Mouse (Mus musculus): Measurements from ENCODE around the gene 4933411K16Rik. TPM values are rescaled to one million over a fixed set of nuclear protein-coding genes. Genes with fewer than 3 reads are reported as not detected.
A peak's percentile ranks its signal among the peaks of the same experiment; 100 is the strongest.

The 4933411K16Rik gene
- total and polyA plus RNA-seq, 3 experiments = 0.10 TPM; not detected in 2

GRCm38 (mm10) chr19:42037167-42037702 lies 14.8 kb upstream of the 4933411K16Rik start:
- H3K9me3 ChIP-seq (replicated peaks; ENCODE audit: insufficient read depth, low read length) = no peaks in the 10 kb centered on the region
- H3K79me2 ChIP-seq (ENCODE audit: control insufficient read depth, insufficient read depth, low read length, poor library complexity) = no peaks in the 10 kb centered on the region
- no peaks in the 10 kb centered on the region for H3K36me3 ChIP-seq (ENCODE audit: control insufficient read depth in 1 of 2, insufficient read depth in 2 of 2, low read length in 2 of 2)
- H3K4me1 ChIP-seq (ENCODE audit: control insufficient read depth in 1 of 2, insufficient read depth in 2 of 2, low read length in 2 of 2) = peaks cover 0 to 7% of the 10 kb centered on the region in 2 experiments; a peak in 3 of 4 replicates
- no peak overlapping the region for H3K27ac ChIP-seq (ENCODE audit: control insufficient read depth, low read depth, low read length)
- H3K4me3 ChIP-seq (ENCODE audit: control insufficient read depth in 1 of 2, insufficient read depth in 1 of 2, low read depth in 2 of 2, low read length in 2 of 2) = no peak overlapping the region
- no peak overlapping the region for H3K9ac ChIP-seq (ENCODE audit: control insufficient read depth, low read depth, low read length, poor library complexity, severe bottlenecking)
- peaks cover 5% of the 10 kb centered on the region in 2 experiments; a peak in 3 of 4 replicates for H3K27me3 ChIP-seq (ENCODE audit: control insufficient read depth in 1 of 2, insufficient read depth in 2 of 2, low read length in 2 of 2)
- no peak for DNase-seq (ENCODE audit: low read depth, low spot score)
- TF ChIP-seq CHD1 (IDR thresholded peaks at IDR 0.05; ENCODE audit: low read depth, low read length) (no peak), E2F4 (IDR thresholded peaks at IDR 0.05; ENCODE audit: borderline replicate concordance, low read depth, low read length) (no peak), POLR2A (IDR thresholded peaks at IDR 0.05; ENCODE audit: control insufficient read depth in 1 of 2, insufficient read depth in 1 of 2, low read depth in 1 of 2, low read length in 2 of 2, poor library complexity in 1 of 2) (no peak), MYC (IDR thresholded peaks at IDR 0.05; ENCODE audit: low read depth, low read length) (no peak), BHLHE40 (IDR thresholded peaks at IDR 0.05; ENCODE audit: borderline replicate concordance, low read depth, low read length) (no peak), ZMIZ1 (IDR thresholded peaks at IDR 0.05; ENCODE audit: low read depth, low read length) (no peak), TBP (IDR thresholded peaks at IDR 0.05; ENCODE audit: low read depth, low read length) (no peak), SIN3A (IDR thresholded peaks at IDR 0.05; ENCODE audit: low read length) (no peak), GABPA (IDR thresholded peaks at IDR 0.05; ENCODE audit: low read depth, low read length) (no peak), JUND (IDR thresholded peaks at IDR 0.05; ENCODE audit: low read depth, low read length) (no peak), CTCF (IDR thresholded peaks at IDR 0.05 in 2 of 3, conservative IDR thresholded peaks at IDR 0.05 in 1 of 3; ENCODE audit: control insufficient read depth in 1 of 3, insufficient read depth in 1 of 3, low read depth in 2 of 3, low read length in 3 of 3, poor library complexity in 1 of 3, severe bottlenecking in 1 of 3) (no peak), MYB (IDR thresholded peaks at IDR 0.05; ENCODE audit: low read depth, low read length) (no peak), EP300 (IDR thresholded peaks at IDR 0.05; ENCODE audit: low read depth in 1 of 2, low read length in 2 of 2) (no peak), MEF2A (IDR thresholded peaks at IDR 0.05; ENCODE audit: extremely low read depth, insufficient replicate concordance, low read depth, low read length, poor library complexity, severe bottlenecking) (no peak), KAT2A (conservative IDR thresholded peaks at IDR 0.05; ENCODE audit: low read depth, low read length) (no peak), MAFK (IDR thresholded peaks at IDR 0.05; ENCODE audit: borderline replicate concordance, low read depth, low read length) (no peak), NRF1 (IDR thresholded peaks at IDR 0.05; ENCODE audit: insufficient read depth, low read depth, low read length, poor library complexity, severe bottlenecking) (no peak), MAZ (IDR thresholded peaks at IDR 0.05; ENCODE audit: low read depth, low read length) (no peak), HCFC1 (IDR thresholded peaks at IDR 0.05; ENCODE audit: low read depth, low read length) (no peak), SMC3 (IDR thresholded peaks at IDR 0.05; ENCODE audit: low read depth, low read length) (no peak)

GRCm38 (mm10) chr19:42038310-42038709 lies 13.7 kb upstream of the 4933411K16Rik start:
- no peak for DNase-seq (ENCODE audit: low read depth, low spot score)
- TF ChIP-seq USF1 (IDR thresholded peaks at IDR 0.05; ENCODE audit: low read depth, low read length) = 0 out of 2 replicates have a peak, but pooled peaks have one; percentile 23
- TF ChIP-seq HCFC1 (IDR thresholded peaks at IDR 0.05; ENCODE audit: low read depth, low read length) = no peak
- no peak for TF ChIP-seq BHLHE40 (IDR thresholded peaks at IDR 0.05; ENCODE audit: borderline replicate concordance, low read depth, low read length)
- no peak overlapping the region for H3K27ac ChIP-seq (ENCODE audit: control insufficient read depth, low read depth, low read length)
- H3K79me2 ChIP-seq (ENCODE audit: control insufficient read depth, insufficient read depth, low read length, poor library complexity) = no peaks in the 10 kb centered on the region
- H3K36me3 ChIP-seq (ENCODE audit: control insufficient read depth in 1 of 2, insufficient read depth in 2 of 2, low read length in 2 of 2) = no peaks in the 10 kb centered on the region
- H3K9ac ChIP-seq (ENCODE audit: control insufficient read depth, low read depth, low read length, poor library complexity, severe bottlenecking) = no peak overlapping the region
- H3K27me3 ChIP-seq (ENCODE audit: control insufficient read depth in 1 of 2, insufficient read depth in 2 of 2, low read length in 2 of 2) = peaks cover 5% of the 10 kb centered on the region in 2 experiments; a peak in 3 of 4 replicates
- peaks cover 0 to 7% of the 10 kb centered on the region in 2 experiments; a peak in 3 of 4 replicates for H3K4me1 ChIP-seq (ENCODE audit: control insufficient read depth in 1 of 2, insufficient read depth in 2 of 2, low read length in 2 of 2)
- H3K4me3 ChIP-seq (ENCODE audit: control insufficient read depth in 1 of 2, insufficient read depth in 1 of 2, low read depth in 2 of 2, low read length in 2 of 2) = no peak overlapping the region
- no peaks in the 10 kb centered on the region for H3K9me3 ChIP-seq (replicated peaks; ENCODE audit: insufficient read depth, low read length)

Measured in MEL (cell line).